Mouse (Mus musculus) CD4-positive, CD25-positive, alpha-beta regulatory T cell, adult 2 months (primary cell): ENCODE measurements around the gene Jsrp1.
A peak's percentile ranks its signal among the peaks of the same experiment; 100 is the strongest.

Experiments used
- DNase-seq: peaks from one replicate; pipeline ENCODE4 v3.0.0-alpha.2; 2012; ENCODE audit warnings: low read depth, low spot score

Gene Jsrp1

DNA sequence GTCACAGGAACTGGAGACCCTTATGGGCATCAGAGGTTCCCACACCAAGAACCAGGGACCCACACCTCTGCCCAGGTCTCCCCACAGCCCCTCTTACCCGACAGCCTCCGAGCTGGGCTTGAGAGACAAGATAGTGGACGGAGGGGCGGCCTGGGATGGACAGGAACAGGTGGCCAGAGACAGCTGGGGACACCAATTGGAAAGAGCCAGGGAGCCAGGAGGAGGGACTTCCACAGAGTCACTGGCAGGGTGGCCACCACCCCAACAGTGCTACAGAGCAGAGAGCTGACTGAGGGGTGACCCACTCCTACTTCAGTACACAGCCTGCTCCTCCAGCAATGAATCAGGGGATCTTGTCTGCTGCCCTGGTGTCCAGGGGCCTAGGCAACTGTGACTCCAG is at the start of gene Jsrp1:
Jsrp1 (minus strand) TSS at position 133 of the 400 bp plus-strand sequence.
- no peak for DNase-seq

DNA sequence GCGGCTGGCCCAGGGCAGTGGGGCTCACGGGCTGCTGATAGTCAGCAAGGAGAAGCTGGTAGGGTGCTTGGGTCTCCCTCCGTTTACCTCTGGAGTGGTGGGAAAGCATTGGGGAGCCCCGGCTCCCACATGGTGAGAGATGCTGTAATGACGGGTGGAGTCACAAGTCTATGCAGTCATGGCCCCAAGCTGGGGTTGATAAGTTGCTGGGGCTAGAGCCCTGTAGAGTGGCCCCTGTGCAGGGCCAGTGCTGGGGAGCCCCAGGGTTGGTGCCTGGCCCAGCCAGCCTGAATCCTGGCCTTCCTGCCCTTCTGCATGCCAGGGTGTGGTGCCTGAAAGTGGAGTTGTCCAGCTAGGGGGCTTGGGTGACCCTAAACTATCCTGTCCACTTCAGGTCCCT is 49.0 kb upstream of the Jsrp1 start:
- no peak for DNase-seq

- DNase-seq, result no peak
These were observed 45.1 kb upstream of the Jsrp1 start for GRCm38 (mm10) chr10:80858350-80858935.

GRCm38 (mm10) chr10:80857848-80858247 is 44.5 kb upstream of the Jsrp1 start:
- DNase-seq, result no peak

- no peak for DNase-seq
These were observed 44.1 kb upstream of the Jsrp1 start for GRCm38 (mm10) chr10:80857386-80857785.

DNA sequence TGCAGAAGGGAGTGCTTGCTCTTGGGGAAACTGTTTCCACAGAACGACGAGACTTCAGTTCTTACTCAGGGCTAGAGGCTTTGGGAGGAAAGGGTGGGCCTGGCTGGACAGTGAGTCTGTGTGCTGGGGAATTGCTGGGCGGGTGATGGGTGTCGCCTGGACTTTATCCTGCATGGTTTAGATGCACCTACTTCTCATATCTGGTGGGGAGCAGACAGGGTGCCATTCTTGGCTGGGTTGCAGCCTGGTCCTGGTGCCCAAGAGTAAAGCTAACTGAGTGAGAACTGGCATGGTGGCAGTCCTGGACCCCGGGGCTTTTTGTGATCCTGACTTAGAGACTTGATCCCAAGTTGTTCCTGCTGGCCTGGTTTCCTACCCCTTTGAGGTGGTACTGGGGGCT is 43.6 kb upstream of the Jsrp1 start:
- no peak for DNase-seq

GRCm38 (mm10) chr10:80856267-80856666 is 43.0 kb upstream of the Jsrp1 start:
- peak; percentile 25 for DNase-seq

- peak; percentile 40 for DNase-seq
These were observed 42.4 kb upstream of the Jsrp1 start for GRCm38 (mm10) chr10:80855749-80856073.

- DNase-seq, result peak; percentile 98
These were observed 41.8 kb upstream of the Jsrp1 start, which contains the start of the genes Lsm7 and Sppl2b for GRCm38 (mm10) chr10:80854913-80855748. Gene Lsm7, minus strand, starts transcription at chr10:80855209. Gene Sppl2b, plus strand, starts transcription at chr10:80855275.

DNA sequence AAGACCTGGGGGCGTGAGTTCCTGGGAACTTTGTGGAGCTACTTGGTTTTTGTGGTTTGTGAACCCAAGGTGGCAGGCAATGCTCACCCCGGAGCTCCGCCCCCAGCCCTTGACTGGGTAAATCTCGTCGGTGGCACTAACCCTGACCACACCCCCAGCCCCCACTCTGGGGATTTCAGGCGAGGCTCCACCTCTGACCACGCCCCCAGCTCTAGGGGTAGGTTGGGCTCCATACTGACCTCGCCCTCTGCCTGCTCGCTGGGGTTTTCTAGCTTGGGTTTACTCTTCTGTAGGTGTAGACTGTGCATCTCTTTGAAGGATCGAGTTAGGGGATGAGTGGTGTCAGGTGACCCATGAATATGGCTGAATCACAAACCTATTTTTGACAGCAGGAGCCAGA is 35.3 kb upstream of the Jsrp1 start:
- DNase-seq, result peak; percentile 88

DNA sequence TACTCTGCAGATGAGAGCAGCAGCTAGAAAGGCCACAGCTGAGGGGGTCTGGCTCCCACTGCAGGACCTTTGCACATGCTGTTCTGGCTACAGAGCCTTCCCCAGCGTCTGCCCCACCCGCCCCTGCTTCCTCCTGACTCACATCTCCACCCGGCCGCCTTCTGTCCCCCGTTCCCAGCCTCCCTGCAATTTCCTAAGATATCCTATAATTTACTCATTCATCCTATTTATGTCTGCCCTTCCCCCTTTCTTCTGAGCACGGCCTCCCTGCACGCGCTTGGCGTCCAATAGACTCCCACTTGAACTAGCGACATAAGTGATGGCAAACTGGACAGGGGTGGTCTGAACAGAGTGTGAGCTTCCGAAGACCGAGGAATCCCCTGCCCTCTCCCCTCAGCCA is 32.4 kb upstream of the Jsrp1 start:
- no peak for DNase-seq

DNA sequence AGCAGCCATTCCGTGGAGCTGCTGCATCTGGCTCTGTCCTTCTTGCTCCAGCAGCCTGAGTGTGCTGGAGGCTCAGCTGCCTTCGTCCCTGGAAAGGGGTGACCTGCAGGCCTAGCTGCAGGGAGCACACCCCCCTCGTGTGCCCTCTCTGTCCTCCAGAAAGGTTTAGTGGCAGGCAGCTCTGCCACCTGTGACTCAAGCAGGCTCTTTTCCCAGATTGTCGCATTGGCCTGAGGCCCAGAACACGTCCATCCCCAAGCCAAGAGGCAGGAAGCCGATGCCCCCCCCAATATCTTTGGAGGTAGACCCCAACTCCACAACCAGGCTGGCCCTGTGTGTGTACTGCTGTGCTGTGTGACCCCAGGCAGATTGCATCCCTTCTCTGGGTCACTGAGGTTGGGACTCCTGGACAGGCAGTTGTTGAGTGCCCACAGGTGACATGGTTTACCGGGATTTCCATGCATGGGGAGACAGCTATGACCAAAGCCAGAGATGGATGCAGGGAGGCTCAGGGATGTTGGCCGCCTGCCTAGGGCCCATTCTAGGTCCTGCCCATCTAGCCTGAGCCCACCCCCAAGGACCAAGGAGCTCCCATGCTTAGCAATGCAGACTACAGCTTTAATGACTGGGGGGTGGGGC is 31.9 kb upstream of the Jsrp1 start:
- DNase-seq, result no peak

GRCm38 (mm10) chr10:80843931-80844547 is 30.7 kb upstream of the Jsrp1 start, which contains the start of gene Lingo3:
Gene Lingo3, minus strand, starts transcription at chr10:80844039.
- DNase-seq, result no peak

GRCm38 (mm10) chr10:80843087-80843930 is 30.0 kb upstream of the Jsrp1 start:
- no peak for DNase-seq

DNA sequence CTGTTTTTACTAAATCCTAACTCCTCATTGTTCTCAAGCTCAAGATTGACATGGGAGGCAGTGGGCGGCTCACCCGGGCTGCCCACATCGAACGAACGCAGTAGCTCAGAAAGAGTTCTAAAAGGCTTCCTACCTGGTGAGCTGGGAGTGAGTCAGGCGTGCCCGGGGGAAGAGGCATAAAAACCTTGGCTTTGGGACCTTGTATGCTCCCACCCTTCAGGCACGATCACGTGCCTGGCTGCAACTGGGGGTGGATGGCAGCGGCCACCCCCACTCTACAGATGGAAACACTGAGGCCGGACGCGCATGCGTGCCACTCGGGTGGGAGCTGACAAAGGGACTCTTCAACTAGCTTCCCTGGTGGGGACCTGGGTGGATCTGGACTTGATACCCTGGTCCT is 29.0 kb upstream of the Jsrp1 start:
- no peak for DNase-seq

DNA sequence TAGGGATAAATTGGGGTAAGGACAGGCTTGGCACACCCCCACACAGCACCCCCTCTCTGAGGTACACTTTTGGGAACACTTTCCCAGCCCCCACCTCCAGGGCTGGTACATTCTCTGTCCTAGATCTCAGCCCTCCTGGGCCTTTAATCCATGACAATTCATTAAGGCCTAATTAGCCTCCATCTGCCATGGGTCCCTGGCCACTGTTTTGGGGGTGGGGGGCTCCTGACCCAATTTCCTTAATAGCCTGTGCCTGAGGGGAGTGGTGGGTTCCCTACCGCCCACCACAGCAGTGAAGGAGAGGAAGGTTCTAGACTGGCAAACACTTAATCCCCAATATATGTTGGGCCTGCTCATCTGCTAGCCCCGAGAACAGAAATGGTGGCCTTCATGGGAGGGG is 28.4 kb upstream of the Jsrp1 start:
- DNase-seq, result no peak

GRCm38 (mm10) chr10:80839848-80840247 is 26.6 kb upstream of the Jsrp1 start:
- DNase-seq, result no peak

DNA sequence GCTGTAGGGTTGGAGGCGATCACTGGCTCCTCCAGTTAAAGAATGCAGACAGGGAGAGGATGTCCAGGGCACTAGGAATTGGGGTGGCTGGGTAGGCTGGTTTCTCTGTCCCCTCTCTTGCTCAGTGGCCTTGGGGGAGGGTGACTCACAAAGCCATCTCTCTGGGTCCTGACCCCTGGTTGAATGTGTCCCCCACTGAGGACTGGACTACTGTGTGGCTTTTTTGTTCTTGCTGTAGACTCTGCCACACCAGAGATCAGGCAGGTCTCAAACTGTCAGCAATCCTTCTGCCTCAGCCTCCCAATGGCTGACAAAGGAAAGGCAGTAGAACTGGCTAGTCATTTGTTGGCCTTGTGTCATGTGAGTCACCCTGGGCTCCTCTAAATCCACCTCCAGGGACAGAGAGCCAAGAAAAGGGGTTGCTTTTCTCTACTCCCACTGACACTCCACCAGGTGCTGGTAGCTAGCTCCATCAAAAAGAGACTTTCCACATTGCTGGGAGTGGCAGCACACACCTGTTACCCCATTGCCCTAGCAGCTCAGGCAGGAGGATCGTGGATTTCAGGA is 25.1 kb upstream of the Jsrp1 start:
- DNase-seq, result no peak

DNA sequence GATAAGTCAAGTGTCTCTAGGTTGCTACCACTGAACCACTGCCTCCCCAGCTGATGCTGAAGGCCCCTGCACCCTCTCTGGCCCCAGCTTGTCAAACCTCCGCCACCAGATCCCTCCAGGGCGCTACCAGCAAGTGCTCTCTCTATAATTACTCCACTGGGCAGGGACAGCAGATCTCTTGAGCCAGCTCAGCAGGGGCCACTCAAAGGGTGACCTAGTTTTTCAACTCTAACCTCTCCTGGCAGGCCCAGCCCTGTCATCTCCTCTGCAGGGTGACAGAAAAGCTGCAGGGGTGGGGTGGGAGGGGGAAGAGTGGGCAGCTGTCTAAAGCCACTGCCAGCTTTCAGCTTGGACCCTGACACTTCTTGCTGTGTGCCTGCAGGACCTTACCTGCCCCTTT is 24.5 kb upstream of the Jsrp1 start:
- no peak for DNase-seq

DNA sequence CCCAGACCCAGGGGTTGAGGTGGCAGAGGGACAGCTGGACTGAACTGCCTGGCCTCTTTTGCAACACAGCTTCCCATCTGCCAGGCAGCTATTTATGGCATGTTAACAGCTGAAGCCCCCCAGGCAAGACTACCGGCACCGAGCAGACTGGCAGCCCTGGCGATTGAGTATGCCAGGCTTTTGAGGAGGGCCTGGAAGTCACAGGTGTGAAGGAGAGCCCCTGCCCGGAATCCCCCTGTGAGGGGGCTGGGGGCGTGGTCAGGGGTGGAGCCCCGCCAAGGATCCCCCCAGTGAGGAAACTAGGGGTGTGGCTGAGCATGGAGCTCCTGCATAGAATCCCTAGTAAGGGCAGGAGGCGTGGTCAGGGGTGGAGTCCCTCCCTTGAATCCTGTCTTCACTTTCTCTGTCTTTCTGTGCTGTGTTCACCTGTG is 23.7 kb upstream of the Jsrp1 start:
- DNase-seq, result no peak

GRCm38 (mm10) chr10:80835617-80836016 is 22.3 kb upstream of the Jsrp1 start:
- no peak for DNase-seq
